Mouse (Mus musculus) CH12.LX (cell line): ENCODE measurements at regions not wholly inside any gene's neighbourhood (a gene's known extent, or its start where the extent isn't known, plus 50 kb on each side); places are given as distances from the start of the nearest gene placed in this dataset.

Experiments used
- DNase-seq: peaks from one replicate; pipeline ENCODE4 v3.0.0-alpha.2; 2013; ENCODE audit errors: extremely low read depth
- H3K27ac ChIP-seq: 2 replicates; pipeline ENCODE4 v1.5.1; 2012; ENCODE audit warnings: low read depth, mild to moderate bottlenecking, control low read depth, moderate library complexity; ENCODE audit not compliant: insufficient read depth
- H3K27me3 ChIP-seq: replicated peaks from 2 replicates; pipeline ENCODE3; 2012; ENCODE audit warnings: inconsistent platforms
- H3K36me3 ChIP-seq, 2 experiments: replicated peaks in 1 of 2; 2 replicates each; pipeline versions ENCODE3 to v1.6.1; 2012; ENCODE audit warnings: inconsistent platforms in 1 of 2, low read length in 1 of 2, mild to moderate bottlenecking in 1 of 2, mixed read lengths in 1 of 2, moderate library complexity in 1 of 2; ENCODE audit not compliant: control insufficient read depth in 1 of 2, insufficient read depth in 1 of 2
- H3K4me1 ChIP-seq, 2 experiments: 2 replicates each; pipeline ENCODE4 v1.6.1; 2012; ENCODE audit warnings: inconsistent platforms in 1 of 2, moderate library complexity in 1 of 2; ENCODE audit not compliant: insufficient read depth in 2 of 2, control insufficient read depth in 1 of 2
- H3K4me2 ChIP-seq: 2 replicates; pipeline ENCODE4 v1.6.1; 2012; ENCODE audit warnings: low read depth, mild to moderate bottlenecking, control low read depth; ENCODE audit not compliant: poor library complexity, insufficient read depth, severe bottlenecking
- H3K4me3 ChIP-seq, 3 experiments: fragments of 150-350 bp in 1 of 3; sonication (generic) in 1 of 3; replicated peaks in 1 of 3; 2 replicates each; pipeline versions ENCODE3 to v1.5.1; 2011 to 2012; ENCODE audit warnings: low read depth in 2 of 3, low read length in 2 of 3, mild to moderate bottlenecking in 2 of 3, moderate library complexity in 2 of 3, control low read depth in 1 of 3, improper control_type of control experiment in 1 of 3, inconsistent platforms in 1 of 3, mixed read lengths in 1 of 3; ENCODE audit not compliant: poor library complexity in 1 of 3
- H3K79me2 ChIP-seq: replicated peaks from 2 replicates; pipeline ENCODE4 v1.6.1; 2012; ENCODE audit warnings: mild to moderate bottlenecking, moderate library complexity; ENCODE audit not compliant: control insufficient read depth, poor library complexity, insufficient read depth, severe bottlenecking; ENCODE audit errors: extremely low read depth
- H3K9ac ChIP-seq: 2 replicates; pipeline ENCODE4 v1.6.1; 2012; ENCODE audit warnings: low read depth, mild to moderate bottlenecking, control low read depth, moderate library complexity; ENCODE audit not compliant: insufficient read depth
- H3K9me3 ChIP-seq: replicated peaks from 2 replicates; pipeline ENCODE3; 2012; ENCODE audit warnings: low read length, inconsistent platforms, mixed read lengths
- BHLHE40 ChIP-seq: IDR thresholded peaks from 2 replicates; pipeline ENCODE4 v1.6.1; 2011; ENCODE audit warnings: mild to moderate bottlenecking, low read depth, low read length, improper control_type of control experiment
- CTCF ChIP-seq, 2 experiments: IDR thresholded peaks in 1 of 2; conservative IDR thresholded peaks in 1 of 2; 2 replicates each; pipeline ENCODE4 v1.5.1; 2011 to 2012; ENCODE audit warnings: low read depth in 2 of 2, low read length in 2 of 2, improper control_type of control experiment in 1 of 2, inconsistent platforms in 1 of 2, mild to moderate bottlenecking in 1 of 2, moderate library complexity in 1 of 2
- E2F4 ChIP-seq: IDR thresholded peaks from 2 replicates; pipeline ENCODE4 v1.6.1; 2011; ENCODE audit warnings: low read depth, low read length, improper control_type of control experiment; ENCODE audit not compliant: insufficient replicate concordance
- EP300 ChIP-seq: IDR thresholded peaks from 2 replicates; pipeline ENCODE4 v1.6.1; 2011; ENCODE audit warnings: low read length, improper control_type of control experiment
- HCFC1 ChIP-seq: IDR thresholded peaks from 2 replicates; pipeline ENCODE4 v1.6.1; 2012; ENCODE audit warnings: low read depth, mild to moderate bottlenecking, inconsistent platforms, low read length, improper control_type of control experiment
- JUN ChIP-seq: IDR thresholded peaks from 2 replicates; pipeline ENCODE4 v1.6.1; 2011; ENCODE audit warnings: low read depth, mild to moderate bottlenecking, low read length, improper control_type of control experiment, moderate library complexity; ENCODE audit not compliant: insufficient read depth
- KAT2A ChIP-seq: IDR thresholded peaks from 2 replicates; pipeline ENCODE4 v1.6.1; 2012; ENCODE audit warnings: low read length, improper control_type of control experiment, inconsistent platforms; ENCODE audit not compliant: insufficient replicate concordance
- MAFK ChIP-seq: IDR thresholded peaks from 2 replicates; pipeline ENCODE4 v1.6.1; 2011; ENCODE audit warnings: low read length, improper control_type of control experiment; ENCODE audit not compliant: insufficient replicate concordance
- MAX ChIP-seq: IDR thresholded peaks from 2 replicates; pipeline ENCODE4 v1.6.1; 2011; ENCODE audit warnings: low read length, improper control_type of control experiment
- MAZ ChIP-seq: IDR thresholded peaks from 2 replicates; pipeline ENCODE4 v1.6.1; 2012; ENCODE audit warnings: low read depth, mild to moderate bottlenecking, inconsistent platforms, low read length, improper control_type of control experiment, moderate library complexity
- MEF2A ChIP-seq: IDR thresholded peaks from 2 replicates; pipeline ENCODE4 v1.6.1; 2014; ENCODE audit warnings: low read depth, mild to moderate bottlenecking, inconsistent platforms, low read length, improper control_type of control experiment, borderline replicate concordance
- NRF1 ChIP-seq: IDR thresholded peaks from 2 replicates; pipeline ENCODE4 v1.6.1; 2014; ENCODE audit warnings: low read depth, mild to moderate bottlenecking, inconsistent platforms, low read length, improper control_type of control experiment, moderate library complexity
- PAX5 ChIP-seq: IDR thresholded peaks from 2 replicates; pipeline ENCODE4 v1.6.1; 2012; ENCODE audit warnings: low read length, inconsistent platforms, mixed read lengths
- POLR2AphosphoS2 ChIP-seq: IDR thresholded peaks from 2 replicates; pipeline ENCODE4 v1.6.1; 2011; ENCODE audit warnings: low read depth, low read length, improper control_type of control experiment
- RAD21 ChIP-seq: IDR thresholded peaks from 2 replicates; pipeline ENCODE4 v1.6.1; 2011; ENCODE audit warnings: low read depth, mild to moderate bottlenecking, low read length, improper control_type of control experiment, moderate library complexity
- SMC3 ChIP-seq: IDR thresholded peaks from 2 replicates; pipeline ENCODE4 v1.6.1; 2011; ENCODE audit warnings: low read depth, low read length, improper control_type of control experiment
- USF1 ChIP-seq: IDR thresholded peaks from 2 replicates; pipeline ENCODE4 v1.6.1; 2014; ENCODE audit warnings: low read depth, mild to moderate bottlenecking, inconsistent platforms, low read length, improper control_type of control experiment
- USF2 ChIP-seq: conservative IDR thresholded peaks from 2 replicates; pipeline ENCODE4 v1.6.1; 2011; ENCODE audit warnings: low read depth, low read length, improper control_type of control experiment
- ZC3H11A ChIP-seq: IDR thresholded peaks from 2 replicates; pipeline ENCODE4 v1.6.1; 2012; ENCODE audit warnings: low read depth, mild to moderate bottlenecking, inconsistent platforms, low read length, improper control_type of control experiment
- ZMIZ1 ChIP-seq: IDR thresholded peaks from 2 replicates; pipeline ENCODE4 v1.6.1; 2012; ENCODE audit warnings: low read depth, mild to moderate bottlenecking, inconsistent platforms, low read length, improper control_type of control experiment
- dilution Hi-C: fragments of 300-500 bp; cut with MboI; formaldehyde crosslinking; loops from 2 replicates; pipeline ENCODE4 v1.14.3; 2020; ENCODE audit warnings: low sequenced_read_pairs; ENCODE audit not compliant: extremely low pct_unique_long_range_greater_than_20kb, extremely low pct_ligation_motif_present
- in situ Hi-C: fragments of 300-500 bp; cut with MboI; formaldehyde crosslinking; loops from 3 replicates; pipeline ENCODE4 v1.14.3; 2019; ENCODE audit warnings: low sequenced_read_pairs, low pct_ligation_motif_present, low pct_unique_long_range_greater_than_20kb, mixed read lengths

DNA sequence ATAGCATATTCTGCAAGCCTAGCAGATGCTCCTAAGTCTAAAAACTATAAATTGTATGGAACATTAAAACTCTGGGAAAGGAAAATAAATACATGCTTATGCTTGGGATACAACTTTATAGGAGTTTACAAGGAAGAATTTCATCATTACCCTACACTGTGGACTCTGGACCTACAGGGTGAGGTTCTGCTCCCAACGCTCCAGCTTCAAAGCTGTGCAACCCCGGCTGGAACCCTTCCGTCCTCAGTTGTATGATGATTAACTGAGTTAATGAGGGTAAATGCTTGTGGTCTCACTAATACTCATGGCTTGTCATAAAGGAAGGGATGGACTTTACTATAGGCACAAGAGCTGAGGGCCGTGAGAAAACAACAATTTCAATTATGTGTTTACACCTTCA is 76.6 kb upstream of the Cited2 start:
- H3K4me1 ChIP-seq, result peaks cover 3 to 19% of the 10 kb centered on the region in 2 experiments; a peak in 2 of 4 replicates
- in situ Hi-C loops, result no loop called here
- dilution Hi-C loops, result no loop called here
- no peaks in the 10 kb centered on the region for H3K79me2 ChIP-seq
- no peak overlapping the region for H3K27ac ChIP-seq
- no peaks in the 10 kb centered on the region for H3K9me3 ChIP-seq
- H3K4me2 ChIP-seq, result no peak overlapping the region
- H3K9ac ChIP-seq, result no peak overlapping the region
- H3K4me3 ChIP-seq, result no peak overlapping the region
- no peaks in the 10 kb centered on the region for H3K27me3 ChIP-seq
- TF ChIP-seq PAX5 (no peak), ZMIZ1 (no peak), MAZ (no peak), MAFK (no peak), RAD21 (no peak), EP300 (no peak)
- no peak for DNase-seq
- H3K36me3 ChIP-seq, result no peaks in the 10 kb centered on the region

DNA sequence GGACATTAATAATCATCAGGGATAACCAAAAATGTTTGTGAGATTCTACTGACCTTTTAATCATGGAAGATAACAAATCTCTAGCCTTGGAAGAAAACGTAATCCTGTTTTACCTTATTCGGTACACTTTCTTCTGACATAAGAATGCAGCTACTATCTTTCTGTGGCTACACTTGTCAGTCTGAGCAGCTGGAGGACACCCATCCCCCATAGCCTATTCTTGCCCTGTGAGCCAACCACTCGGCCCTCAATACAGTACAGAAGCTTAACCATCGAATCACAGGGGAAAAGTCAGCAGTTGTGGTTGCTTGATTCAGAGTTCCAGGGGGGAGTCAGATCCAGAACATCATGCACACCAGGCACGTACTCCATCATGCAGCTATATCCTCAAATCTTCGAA is 74.9 kb upstream of the Cited2 start:
- no peaks in the 10 kb centered on the region for H3K27me3 ChIP-seq
- DNase-seq, result no peak
- dilution Hi-C loops (no loop called here), in situ Hi-C loops (no loop called here)
- H3K79me2 ChIP-seq, result no peaks in the 10 kb centered on the region
- H3K4me3 ChIP-seq, result no peak overlapping the region
- no peak overlapping the region for H3K27ac ChIP-seq
- no peaks in the 10 kb centered on the region for H3K36me3 ChIP-seq
- no peak for TF ChIP-seq MEF2A
- TF ChIP-seq MAZ, result no peak
- TF ChIP-seq USF1, result no peak
- no peak for TF ChIP-seq USF2
- no peak for TF ChIP-seq HCFC1
- no peak for TF ChIP-seq CTCF (conservative IDR thresholded peaks at IDR 0.05 in 1 of 2, IDR thresholded peaks at IDR 0.05 in 1 of 2; ENCODE audit: low read depth in 2 of 2, low read length in 2 of 2)
- no peak for TF ChIP-seq ZMIZ1
- TF ChIP-seq E2F4, result no peak
- no peak for TF ChIP-seq MAX
- TF ChIP-seq RAD21, result no peak
- TF ChIP-seq NRF1, result no peak
- TF ChIP-seq KAT2A, result no peak
- no peak for TF ChIP-seq JUN
- TF ChIP-seq ZC3H11A, result no peak
- no peak for TF ChIP-seq BHLHE40
- TF ChIP-seq POLR2AphosphoS2, result no peak
- TF ChIP-seq SMC3, result no peak
- H3K4me1 ChIP-seq, result peaks cover 3 to 26% of the 10 kb centered on the region in 2 experiments; a peak in 2 of 4 replicates
- no peaks in the 10 kb centered on the region for H3K9me3 ChIP-seq
- H3K9ac ChIP-seq, result no peak overlapping the region
- no peak overlapping the region for H3K4me2 ChIP-seq
